5 mouse cellular contexts compared by ENCODE assay signal in genomic region chr12:100369786-100370185, GRCm38 (mm10).
"Had no signal": no experiment of that assay in that cellular context is flagged by ENCODE, and none has a peak within 500 bp of the region (broad histone marks: within the 10 kb centered on the region; RNA-seq: fewer than 3 reads in every experiment).

No protein-coding gene starts in this region.

- DNase-seq: lung, adult 18-20 months; right cerebral cortex, postnatal 14 days; thymus, adult 2 months; thymus, postnatal 25 days; thymus, postnatal 4 days had no signal
